Mouse (Mus musculus) cerebellum, postnatal 14 days (tissue): ENCODE results near the gene Bcl2l10.

Experiments
- DNase-seq, 2 experiments: peaks; one replicate each; pipeline ENCODE4 v3.0.0; 2021; ENCODE audit warnings: mixed read lengths in 2 of 2

Gene Bcl2l10

GRCm38 (mm10) chr9:75347458-75347857 is at the start of gene Bcl2l10:
Gene Bcl2l10, plus strand, starts transcription at chr9:75347758.
- no peak for DNase-seq

- DNase-seq = peak in 1 of 2 experiments; percentile 60
Measured at GRCm38 (mm10) chr9:75299342-75299741, 48.2 kb upstream of the Bcl2l10 start.

DNA sequence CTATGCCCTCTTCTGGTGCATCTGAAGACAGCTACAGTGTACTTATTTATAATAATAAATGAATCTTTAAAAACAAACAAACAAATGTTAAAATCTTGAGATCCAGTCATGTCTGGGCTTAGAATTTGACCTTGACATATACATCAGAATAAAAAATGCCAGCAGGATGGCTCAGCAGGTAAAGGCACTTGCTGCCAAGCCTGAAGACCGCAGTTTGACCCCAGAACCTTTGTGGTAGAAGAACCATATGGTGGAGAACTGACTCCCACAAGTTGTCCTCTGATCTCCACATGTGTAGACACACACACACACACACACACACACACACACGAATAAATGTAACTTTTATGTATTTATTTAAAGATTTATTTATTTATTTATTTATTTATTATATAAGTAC is 44.5 kb upstream of the Bcl2l10 start:
- DNase-seq = no peak

DNA sequence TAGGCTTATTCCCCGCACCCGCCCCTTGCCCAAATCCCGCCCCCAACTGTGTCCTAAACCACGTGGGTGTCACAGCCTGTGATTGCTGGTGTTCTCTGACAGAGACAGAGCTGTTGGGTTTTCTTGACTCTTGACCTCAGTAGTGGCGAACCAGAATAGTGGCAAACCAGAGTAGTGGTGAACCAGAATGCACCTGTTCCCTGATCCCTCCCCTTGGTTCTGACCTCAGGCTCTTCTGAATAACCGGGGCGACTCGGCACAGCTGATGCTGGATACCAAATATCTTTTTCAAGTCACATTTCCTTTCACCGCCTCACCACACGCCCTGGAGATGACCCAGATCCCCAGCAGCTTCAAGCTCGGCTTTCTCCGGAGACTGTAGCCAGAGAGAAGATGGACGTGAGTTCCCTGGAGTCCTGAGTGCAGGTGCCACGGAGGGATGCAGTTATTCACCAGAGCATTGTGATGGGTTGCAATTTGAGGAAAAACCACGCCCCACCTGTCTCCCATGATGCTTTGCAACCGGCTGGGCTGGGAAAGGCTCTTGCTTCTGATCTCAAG is 43.8 kb upstream of the Bcl2l10 start:
- DNase-seq = peak; percentile 56 to 57

- no peak for DNase-seq
Measured at GRCm38 (mm10) chr9:75304286-75304685, 43.3 kb upstream of the Bcl2l10 start.

GRCm38 (mm10) chr9:75306126-75306898 is 41.2 kb upstream of the Bcl2l10 start, which contains the start of gene Gnb5:
Gene Gnb5, plus strand, starts transcription at chr9:75306288.
- DNase-seq = peak; percentile 84 to 92

DNA sequence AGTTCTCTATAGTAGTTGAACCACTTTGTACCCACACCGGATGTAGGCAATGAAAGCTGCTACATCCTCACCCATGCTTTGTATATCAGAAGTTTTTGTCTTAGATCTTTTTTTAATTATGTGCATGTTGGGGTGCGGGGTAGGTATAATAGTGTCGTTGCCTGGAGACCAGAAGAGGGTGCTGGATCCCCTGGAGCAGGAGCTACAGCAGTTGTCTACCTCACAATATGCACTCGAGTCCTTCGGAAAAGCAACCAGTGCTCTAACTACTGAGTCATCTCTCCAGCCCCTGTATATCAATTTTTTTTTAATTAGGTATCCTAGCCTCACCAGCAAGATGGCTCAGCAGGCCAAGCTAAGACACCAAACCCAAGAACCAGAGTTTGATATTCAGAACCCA is 40.5 kb upstream of the Bcl2l10 start:
- no peak for DNase-seq

DNA sequence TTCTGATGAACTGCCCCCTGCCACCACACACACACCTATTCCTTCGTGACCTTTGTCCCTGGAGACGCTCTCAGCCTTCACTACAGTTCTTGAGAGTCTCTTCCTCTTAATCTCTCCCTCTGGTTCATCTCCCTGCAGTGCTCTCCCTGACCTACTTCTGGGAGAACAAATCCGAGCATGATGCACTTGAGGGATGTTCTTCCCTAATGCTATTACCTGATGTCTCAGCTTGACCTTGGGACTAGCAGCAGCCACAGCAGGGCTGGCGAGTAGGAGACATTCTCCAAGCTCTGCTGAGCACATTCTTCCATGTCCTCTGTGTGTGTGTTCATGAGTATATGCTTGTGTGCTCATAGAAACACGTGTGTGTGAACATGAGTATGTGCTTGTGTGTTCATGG is 38.9 kb upstream of the Bcl2l10 start:
- DNase-seq = no peak

DNA sequence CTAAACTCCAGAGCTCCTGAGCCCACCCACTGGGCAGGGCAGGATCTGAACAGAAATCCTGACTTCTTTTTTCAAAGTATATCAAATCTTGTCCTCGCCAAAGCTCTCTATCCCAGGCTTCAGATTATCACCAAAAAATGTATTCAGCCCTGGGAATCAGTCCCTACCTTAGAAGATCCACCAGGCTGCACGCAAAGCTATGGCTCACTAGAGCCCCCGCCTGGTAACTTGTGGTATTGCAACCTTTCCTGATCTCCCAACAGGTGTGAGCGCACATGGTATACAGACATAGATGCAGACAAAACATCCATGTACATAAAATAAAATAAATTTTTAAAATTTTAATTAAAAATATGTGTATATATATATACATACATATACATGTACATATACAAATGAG is 35.5 kb upstream of the Bcl2l10 start:
- peak; percentile 96 to 99 for DNase-seq

DNA sequence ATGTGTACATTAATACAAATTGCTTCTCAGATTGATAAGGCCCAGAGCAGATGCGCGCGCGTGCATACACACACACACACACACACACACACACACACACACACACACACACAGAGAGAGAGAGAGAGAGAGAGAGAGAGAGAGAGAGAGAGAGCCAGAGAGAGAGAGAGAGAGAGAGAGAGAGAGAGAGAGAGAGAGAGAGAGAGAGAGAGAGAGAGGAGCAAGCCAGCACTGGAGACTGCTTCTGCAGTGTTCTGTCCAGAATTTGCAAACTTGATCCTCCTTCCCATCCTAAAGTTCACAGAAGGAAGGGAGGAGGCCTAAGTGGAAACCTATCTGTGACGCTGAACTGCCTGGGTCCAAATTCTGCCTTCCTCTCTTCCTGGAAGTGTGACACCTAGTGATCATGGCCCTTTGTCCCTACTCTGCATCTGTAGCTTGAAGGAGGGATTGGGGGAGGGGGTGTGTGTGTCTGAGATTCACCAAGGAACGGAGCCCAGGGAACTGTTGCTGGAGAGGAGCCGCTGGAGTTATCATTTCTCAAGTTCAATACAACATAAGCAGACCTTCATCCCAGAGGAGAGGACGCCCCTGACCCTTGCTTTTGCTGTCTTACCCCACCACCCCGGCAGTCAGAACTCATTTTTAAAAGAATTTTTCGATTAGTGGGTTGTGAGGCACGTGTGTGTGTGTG is 34.3 kb upstream of the Bcl2l10 start:
- DNase-seq = peak in 1 of 2 experiments; percentile 45

GRCm38 (mm10) chr9:75313832-75314516 is 33.6 kb upstream of the Bcl2l10 start:
- DNase-seq = peak; percentile 90 to 93

DNA sequence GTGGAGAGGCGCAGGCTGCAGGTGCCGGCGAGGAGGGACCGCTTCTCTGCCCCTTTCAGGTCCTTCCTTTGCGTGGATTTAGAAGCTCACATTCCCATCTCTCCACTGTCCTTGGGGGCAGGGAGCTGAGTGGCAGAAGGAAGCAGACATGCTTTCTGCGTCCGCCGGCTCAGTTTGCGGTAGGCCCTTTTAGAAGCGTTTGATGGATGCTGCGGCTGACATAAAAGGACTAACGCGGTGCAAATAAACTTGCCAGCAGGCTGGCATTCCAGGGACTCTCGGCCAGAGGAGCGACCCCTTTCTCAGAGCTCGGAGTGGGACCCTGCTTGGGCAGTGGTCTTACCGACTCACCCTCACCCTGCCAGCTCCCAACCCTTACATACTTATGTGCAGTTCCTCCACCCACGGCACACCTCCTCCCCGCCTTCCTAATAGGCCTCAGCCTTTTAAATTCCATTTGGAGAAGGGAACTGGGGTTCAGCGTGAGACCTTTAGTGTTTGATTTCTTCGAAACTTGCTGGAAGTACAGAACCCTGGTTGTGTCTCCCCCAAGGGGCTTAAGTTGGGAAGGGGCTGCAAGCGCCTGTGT is 32.9 kb upstream of the Bcl2l10 start:
- peak in 1 of 2 experiments; percentile 40 for DNase-seq

DNA sequence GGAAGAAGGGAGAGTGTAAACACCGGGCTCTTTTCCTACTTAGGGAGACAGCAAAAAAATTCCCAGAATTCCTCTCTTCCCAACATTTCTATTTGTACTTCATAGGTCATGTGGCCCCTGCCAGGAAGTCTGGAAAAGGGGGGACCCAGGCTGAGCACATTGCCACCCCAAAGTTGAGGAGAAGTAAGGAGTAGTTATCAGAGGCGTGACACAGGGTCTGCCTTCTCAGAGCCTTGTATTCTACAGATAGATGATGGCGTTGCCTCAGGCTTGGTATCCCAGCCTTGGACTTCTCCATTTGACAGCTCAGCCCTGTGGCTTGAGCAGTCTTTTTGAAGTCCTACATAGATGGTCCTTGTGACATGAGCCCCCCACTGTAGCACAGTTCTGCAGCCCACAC is 32.3 kb upstream of the Bcl2l10 start:
- no peak for DNase-seq

DNA sequence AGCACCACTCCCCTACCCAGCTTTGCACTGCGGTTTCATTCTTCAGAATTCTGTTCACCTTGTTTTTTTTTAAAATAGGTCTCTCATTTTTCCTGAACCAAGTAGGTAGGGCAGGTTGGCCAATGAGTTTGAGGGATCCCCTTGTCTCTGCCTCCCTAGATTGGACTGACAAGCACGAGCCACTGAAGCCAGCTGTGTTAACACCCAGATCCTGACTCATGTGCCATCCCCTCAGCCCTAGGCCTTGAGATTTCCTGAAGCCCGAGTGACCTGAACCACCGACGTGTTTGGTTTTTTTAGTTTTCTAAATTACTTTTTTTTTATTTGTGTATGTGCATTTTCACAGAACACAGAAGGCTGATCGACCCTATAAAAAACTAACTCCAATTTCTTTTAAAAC is 30.8 kb upstream of the Bcl2l10 start:
- DNase-seq = no peak

GRCm38 (mm10) chr9:75318196-75318595 is 29.4 kb upstream of the Bcl2l10 start:
- no peak for DNase-seq

- peak in 1 of 2 experiments; percentile 63 for DNase-seq
Measured at GRCm38 (mm10) chr9:75319365-75319764, 28.2 kb upstream of the Bcl2l10 start.

GRCm38 (mm10) chr9:75322099-75322885 is 25.3 kb upstream of the Bcl2l10 start:
- peak; percentile 41 to 61 for DNase-seq

- DNase-seq = no peak
Measured at GRCm38 (mm10) chr9:75328047-75328446, 19.5 kb upstream of the Bcl2l10 start.

DNA sequence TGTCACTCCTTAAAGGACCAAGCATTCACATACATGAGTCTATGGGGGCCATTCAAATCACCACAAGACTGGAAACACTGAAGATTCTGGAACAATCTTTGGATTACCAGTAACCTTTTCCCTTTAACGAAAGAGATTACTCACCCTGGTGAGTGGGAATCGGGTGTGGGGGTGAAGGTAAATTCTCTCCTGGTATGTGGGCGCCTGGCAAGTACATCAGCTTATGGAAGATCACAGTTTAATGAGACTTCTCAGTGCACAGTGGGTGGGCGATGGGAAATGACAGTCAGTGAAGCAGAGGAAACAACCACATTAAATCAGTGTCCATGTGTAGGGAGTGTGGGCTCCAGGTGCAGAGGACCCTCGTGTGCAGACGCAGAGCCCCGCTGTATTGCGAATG is 16.7 kb upstream of the Bcl2l10 start:
- no peak for DNase-seq

GRCm38 (mm10) chr9:75334440-75334839 is 13.1 kb upstream of the Bcl2l10 start:
- DNase-seq = no peak

GRCm38 (mm10) chr9:75338016-75338415 is 9.5 kb upstream of the Bcl2l10 start:
- DNase-seq = no peak

DNA sequence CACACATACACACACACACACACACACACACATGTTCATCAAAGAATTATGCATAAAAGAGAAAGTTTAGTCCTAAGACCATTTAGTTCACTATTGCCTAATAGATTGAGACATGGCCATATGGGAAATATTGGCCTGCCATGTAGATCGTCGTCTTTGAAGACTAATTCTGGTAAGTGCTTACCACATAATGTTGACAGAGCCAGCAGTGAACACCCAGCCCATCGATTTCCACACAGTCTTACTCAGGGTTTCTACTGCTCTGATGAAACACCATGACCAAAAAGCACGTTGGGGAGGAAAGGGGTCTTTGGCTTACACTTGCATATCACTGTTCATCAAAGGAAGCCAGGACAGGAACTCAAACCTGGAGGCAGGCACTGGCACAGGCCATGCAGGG is 5.1 kb upstream of the Bcl2l10 start:
- DNase-seq = no peak
